Mouse (Mus musculus): ENCODE results near the gene Gm45785. TPM values are rescaled to one million over a fixed set of nuclear protein-coding genes. Genes with fewer than 3 reads are reported as not detected.

Gm45785 gene
- total RNA-seq, 2 experiments from 2014 or later = not detected

DNA sequence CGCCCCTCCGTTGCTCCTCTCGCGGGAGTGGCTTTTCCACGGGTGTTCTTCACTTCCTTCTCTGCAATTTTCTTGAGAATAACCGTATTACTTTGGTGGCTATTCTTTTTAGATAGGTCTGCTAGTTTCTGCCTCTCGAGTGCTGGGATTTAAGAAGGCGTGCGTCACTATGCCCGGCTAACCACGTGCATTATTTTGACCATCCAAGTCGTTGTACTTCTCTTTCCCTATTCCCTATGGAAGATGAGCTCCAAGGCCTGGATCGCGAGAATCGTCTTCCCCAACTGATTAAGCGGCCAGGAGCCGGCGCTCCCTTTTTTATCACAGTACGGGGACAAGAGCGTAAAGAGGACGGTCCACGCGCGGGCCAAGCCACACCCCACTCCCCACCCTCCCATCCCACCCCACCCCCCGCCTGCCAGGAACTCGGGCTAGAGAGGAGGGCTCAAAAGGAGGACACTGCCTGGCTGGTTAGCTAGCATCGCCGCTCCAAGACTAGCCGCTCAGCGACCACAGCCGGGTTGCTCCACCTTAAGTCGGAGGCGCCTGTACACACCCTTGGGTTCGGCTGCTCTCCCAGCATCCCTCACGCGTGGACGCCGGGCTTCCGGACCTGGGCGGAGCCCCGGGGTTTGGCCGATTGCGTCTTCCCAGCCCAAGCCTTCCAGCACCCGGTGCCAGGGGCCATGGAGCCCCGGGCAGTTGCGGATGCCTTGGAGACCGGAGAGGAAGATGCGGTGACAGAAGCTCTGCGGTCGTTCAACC is 836 bp upstream of the Gm45785 start, which contains the start of gene Ric8a:
TSS of gene Ric8a (plus strand) at position 173 of the 765 bp plus-strand sequence.
- H3K27ac ChIP-seq = peak within 1 kb of the TSS; percentile 99
- DNase-seq = peak; percentile 95
- H3K4me3 ChIP-seq = peak within 1 kb of the TSS; percentile 96
- intact Hi-C loops (cut with DNase I) = loop anchor here (2.0 kb wide), 2 partner anchors 24 to 46 kb away; partner anchors contain the start of gene Psmd13
- no peak for TF ChIP-seq CTCF (IDR thresholded peaks at IDR 0.05)

DNA sequence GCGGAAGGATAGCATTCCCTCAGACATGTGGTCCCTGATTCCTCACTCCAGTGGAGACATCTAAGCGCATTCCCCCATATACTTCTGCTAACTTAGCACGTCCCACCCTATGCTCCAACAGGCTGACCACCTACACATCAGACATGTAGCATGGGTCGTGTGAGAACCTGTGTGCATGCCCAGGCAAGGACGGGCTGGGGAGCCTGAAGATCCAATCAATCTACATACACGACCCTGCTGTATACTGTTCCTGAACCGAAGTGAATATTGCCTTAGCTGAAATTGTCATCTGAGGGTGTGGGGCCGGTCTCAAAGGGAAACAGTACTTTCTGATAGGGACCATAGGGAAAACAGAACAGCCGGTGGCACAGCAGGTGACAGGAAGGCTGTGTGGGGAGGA is 950 bp downstream of the Gm45785 start:
- peak overlapping the region; percentile 99 for H3K27ac ChIP-seq
- intact Hi-C loops (cut with DNase I) = no loop called here
- DNase-seq = no peak

DNA sequence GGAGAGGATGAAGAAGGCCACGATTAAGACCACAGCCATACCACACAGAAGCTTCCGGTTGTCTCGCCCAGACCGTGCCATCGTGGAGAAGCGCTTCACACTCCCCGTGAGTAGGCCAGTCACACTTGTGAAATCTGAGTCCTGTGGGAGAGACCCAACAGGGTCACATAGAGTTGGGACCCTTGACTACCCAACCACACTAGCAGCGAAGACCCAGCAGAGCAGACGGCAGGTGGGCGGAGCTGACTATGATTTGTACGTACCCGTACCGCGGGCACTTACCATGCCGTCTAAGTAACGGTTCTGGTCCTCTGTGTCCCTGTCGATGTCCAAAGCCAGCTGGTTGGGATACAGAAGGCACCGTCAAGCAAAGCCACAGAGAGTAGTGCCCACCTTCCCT is 1.6 kb downstream of the Gm45785 start:
- DNase-seq = peak; percentile 10
- peak overlapping the region; percentile 96 for H3K4me3 ChIP-seq
- no peak for TF ChIP-seq CTCF (IDR thresholded peaks at IDR 0.05)
- intact Hi-C loops (cut with DNase I) = no loop called here
- no peak overlapping the region for H3K27ac ChIP-seq

More for the DNA sequence above, 950 bp downstream of the Gm45785 start:
- no peak for TF ChIP-seq CTCF (IDR thresholded peaks at IDR 0.05)
- peak overlapping the region; percentile 96 for H3K4me3 ChIP-seq

DNA sequence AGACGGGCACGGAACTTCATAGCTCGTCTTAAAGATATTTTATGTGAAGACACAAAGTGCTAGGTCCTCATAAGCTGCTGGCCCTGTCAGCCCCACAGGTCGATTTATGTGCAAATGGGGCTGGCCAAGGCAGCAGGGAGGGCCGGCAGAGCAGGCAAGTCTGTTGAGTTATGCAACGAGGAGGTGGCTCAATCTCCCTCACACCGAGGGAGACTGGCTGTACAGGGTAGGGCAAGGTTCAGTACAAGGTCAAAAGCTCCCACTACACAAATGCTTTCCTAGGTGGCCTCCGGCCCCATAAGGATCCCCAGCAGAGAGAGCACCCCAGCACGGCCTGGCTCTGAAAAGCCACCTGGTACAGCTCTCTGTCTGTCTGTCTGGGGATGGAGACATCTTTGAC is 2.7 kb downstream of the Gm45785 start:
- peak; percentile 19 for DNase-seq

DNA sequence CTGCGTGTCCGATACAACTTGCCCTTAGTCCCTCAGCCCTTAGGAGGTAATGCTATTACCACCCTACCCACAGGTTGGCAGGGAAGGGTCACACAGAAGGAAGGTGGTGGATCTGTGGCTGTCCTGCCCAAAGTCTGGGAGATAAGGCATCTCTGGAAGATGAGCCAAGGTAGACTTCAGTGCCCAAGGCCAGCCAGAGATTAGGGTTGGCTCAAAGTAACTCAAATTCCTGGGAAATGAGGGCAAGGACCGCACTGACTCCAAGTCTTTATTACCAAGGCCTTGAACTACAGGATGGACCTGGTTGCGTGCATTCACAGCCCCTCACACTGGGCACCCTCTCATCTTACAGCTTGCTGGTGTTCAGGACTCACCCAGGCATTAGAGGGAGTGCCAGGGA is 4.2 kb downstream of the Gm45785 start:
- Histone ChIP-seq H3K4me3 (no peak overlapping the region), H3K27ac (no peak overlapping the region)
- no peak for TF ChIP-seq CTCF (IDR thresholded peaks at IDR 0.05)
- peak; percentile 13 for DNase-seq
- intact Hi-C loops (cut with DNase I) = no loop called here

More for the DNA sequence above, 2.7 kb downstream of the Gm45785 start:
- no peak for TF ChIP-seq CTCF (IDR thresholded peaks at IDR 0.05)
- intact Hi-C loops (cut with DNase I) = no loop called here
- Histone ChIP-seq H3K4me3 (no peak overlapping the region), H3K27ac (no peak overlapping the region)

DNA sequence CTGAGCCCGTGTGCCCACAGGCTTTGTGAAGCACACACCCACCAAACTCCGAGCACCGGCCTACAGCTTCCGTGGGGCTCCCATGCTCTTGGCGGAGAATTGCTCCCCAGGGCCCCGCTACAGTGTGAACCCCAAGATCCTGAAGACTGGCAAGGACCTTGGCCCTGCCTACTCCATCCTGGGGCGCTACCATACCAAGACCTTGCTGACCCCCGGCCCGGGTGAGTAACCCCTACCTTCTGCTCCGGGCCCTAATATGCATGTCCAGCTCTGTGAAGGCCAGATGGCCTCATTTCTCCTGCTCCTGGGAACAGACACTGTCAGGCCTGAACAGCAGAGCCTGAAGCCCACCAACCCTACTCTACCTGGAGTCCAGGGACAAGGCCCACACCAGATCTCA is 7.5 kb downstream of the Gm45785 start:
- DNase-seq = no peak
- no peak overlapping the region for H3K27ac ChIP-seq
- H3K4me3 ChIP-seq = no peak overlapping the region
- intact Hi-C loops (cut with DNase I) = no loop called here
- no peak for TF ChIP-seq CTCF (IDR thresholded peaks at IDR 0.05)

DNA sequence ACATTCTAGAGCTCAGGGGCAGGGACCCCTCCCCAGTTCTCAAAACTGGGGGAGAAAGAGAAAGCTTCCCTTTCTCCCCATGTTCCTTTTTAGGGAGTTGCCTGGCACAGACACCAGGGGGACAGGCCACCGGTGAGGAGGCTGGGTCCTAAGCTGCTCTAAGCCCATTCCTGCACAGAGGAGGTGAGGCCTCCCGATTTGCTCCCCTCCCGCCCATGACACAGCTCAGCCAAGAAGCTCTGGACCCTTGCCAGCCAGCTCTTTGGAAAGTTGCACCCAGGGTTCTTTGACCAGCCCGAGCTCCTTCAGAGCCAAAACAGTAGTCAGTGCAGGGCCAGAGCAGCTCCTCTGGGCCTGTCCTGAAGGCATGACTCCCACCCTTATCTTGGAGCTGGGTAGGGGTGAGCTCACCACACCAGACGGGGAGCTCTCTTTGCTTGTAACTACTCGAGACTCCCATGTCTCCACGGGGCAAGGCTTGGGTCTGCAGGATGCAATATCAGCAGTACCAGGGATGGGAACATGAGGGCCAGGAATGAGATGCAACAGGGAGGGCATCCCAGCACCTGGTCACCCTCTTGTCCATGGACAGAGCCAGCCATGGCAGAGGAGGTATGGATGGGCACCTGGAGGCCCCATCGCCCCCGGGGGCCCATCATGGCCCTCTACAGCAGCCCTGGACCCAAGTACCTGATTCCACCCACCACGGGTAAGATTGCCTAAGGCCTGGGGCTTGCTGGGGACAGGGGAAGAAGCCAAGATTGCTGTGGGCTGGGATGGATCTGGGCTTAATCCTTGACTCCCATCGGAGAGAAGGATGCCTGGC is 8.2 kb downstream of the Gm45785 start, which contains the start of gene Odf3:
TSS of gene Odf3 (plus strand) at position 51 of the 826 bp plus-strand sequence.
- TF ChIP-seq CTCF (IDR thresholded peaks at IDR 0.05) = no peak
- Histone ChIP-seq H3K27ac (no peak within 1 kb of the TSS), H3K4me3 (no peak within 1 kb of the TSS)
- DNase-seq = peak; percentile 25
- intact Hi-C loops (cut with DNase I) = no loop called here

DNA sequence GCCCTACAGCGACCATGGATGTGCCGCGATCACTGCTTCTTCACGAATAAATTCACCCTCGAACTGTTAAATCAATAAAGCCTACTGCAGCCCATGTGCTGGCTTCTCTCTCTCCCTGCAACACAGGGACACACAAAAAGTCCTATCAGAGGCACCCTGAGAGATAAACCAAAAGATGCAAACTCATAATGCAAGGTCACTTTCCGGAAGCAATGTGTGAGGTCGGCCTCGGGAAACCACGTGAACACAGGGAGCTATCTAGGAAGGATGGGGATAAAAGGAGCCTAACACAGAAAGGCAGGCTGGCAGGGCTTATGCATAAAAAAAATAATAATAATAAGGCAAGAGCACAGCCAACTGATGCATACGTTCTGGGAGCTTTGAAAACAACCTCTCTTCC is 9.5 kb downstream of the Gm45785 start:
- intact Hi-C loops (cut with DNase I) = no loop called here
- no peak overlapping the region for H3K4me3 ChIP-seq
- DNase-seq = no peak
- no peak overlapping the region for H3K27ac ChIP-seq
- no peak for TF ChIP-seq CTCF (IDR thresholded peaks at IDR 0.05)

DNA sequence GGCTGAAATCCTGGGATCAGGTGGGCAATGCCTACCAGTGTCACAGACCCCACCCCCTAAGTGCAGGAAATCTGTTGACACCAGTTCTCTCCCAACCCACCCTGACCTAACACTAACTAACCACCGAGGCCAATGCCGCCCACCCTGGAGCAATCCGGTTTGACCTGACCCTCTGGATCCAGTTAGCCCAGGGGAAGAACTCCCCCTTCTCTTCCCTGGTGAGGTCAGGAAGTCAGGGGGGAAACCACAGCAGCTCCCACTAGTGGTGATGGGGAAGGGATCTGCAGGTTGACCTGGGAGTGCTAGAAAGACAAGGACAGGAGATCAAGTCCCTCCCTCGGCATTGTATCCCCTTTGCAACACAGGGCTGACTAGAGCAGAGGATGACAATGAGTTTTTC is 10.4 kb downstream of the Gm45785 start:
- intact Hi-C loops (cut with DNase I) = loop anchor here (1.0 kb wide), 1 partner anchor 58 kb away; no protein-coding TSS in a partner anchor
- no peak; the same call in 1 of the 2 replicates for TF ChIP-seq CTCF (IDR thresholded peaks at IDR 0.05)
- peak; percentile 9 for DNase-seq
- no peak overlapping the region for H3K4me3 ChIP-seq
- no peak overlapping the region for H3K27ac ChIP-seq

DNA sequence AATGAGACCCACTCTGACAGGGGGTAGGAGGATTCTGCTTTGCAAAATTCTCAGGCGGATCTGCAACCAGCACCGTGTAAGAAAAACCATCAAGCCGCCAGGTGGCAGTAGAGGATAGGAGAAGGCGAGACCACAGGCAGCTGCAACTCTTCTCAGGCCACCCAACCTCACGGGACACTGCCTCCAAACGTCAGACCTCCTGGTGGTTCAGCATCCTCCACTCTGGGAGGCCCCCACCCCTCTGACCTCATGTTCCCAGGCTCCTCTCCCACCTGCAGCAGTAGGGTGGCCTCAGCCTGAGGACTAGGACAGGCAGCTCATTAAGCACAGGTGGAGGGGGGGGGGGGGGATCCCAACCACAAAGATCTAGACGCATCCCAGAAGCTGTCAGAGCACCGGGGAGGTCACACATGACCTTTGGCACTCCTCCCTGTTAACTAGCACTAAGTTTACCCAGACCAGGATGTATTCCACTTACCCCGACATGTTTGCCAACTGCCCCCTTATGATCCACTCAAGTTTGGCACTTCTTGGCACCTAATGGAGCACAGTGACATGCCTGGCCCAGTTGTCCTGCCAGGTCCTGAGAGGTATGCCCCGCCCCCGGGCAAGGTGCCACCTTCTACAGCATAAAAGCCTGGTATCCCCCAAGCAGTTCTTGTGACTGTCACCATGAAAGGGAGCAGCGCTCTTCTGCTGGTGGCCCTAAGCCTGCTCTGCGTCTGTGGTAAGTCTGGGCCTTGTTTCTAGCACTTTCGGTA is 11.0 kb downstream of the Gm45785 start, which contains the start of gene Scgb1c1:
TSS of gene Scgb1c1 (plus strand) at position 643 of the 761 bp plus-strand sequence.
- peak; percentile 89 for TF ChIP-seq CTCF (IDR thresholded peaks at IDR 0.05)
- Histone ChIP-seq H3K4me3 (no peak within 1 kb of the TSS), H3K27ac (no peak within 1 kb of the TSS)
- DNase-seq = peak; percentile 93
- intact Hi-C loops (cut with DNase I) = loop anchor here (1.0 to 5.0 kb wide), 3 partner anchors 58 to 327 kb away; partner anchors contain the start of gene Rnh1

DNA sequence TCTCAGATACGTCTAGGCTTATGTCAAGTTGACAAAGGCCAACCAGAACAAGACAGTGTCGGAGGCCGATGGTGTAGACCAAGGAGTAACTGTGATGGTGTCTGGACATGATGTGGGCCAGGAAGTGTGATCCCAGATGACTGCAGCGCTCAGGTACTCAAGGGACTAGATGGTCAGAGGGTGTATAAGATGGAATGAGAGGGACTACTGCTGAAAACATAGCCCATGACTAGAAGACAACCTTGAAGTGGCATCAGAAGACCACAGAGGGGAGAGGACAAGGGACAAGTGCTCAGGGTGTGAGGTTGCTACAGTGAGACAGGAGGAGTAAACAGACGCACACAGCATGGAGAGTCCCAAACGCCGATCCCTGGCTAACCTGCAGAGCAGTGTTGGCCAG is 12.3 kb downstream of the Gm45785 start:
- Histone ChIP-seq H3K27ac (no peak overlapping the region), H3K4me3 (no peak overlapping the region)
- intact Hi-C loops (cut with DNase I) = loop anchor here (1.0 to 5.0 kb wide), 2 partner anchors 204 to 328 kb away; partner anchors contain the start of gene Rnh1
- no peak for TF ChIP-seq CTCF (IDR thresholded peaks at IDR 0.05)
- DNase-seq = no peak

Data from gastrocnemius, adult 2 months (tissue).